Mouse (Mus musculus) regulatory T cell (primary cell): ENCODE data around the gene Hrct1.

Source experiments
- in situ Hi-C: fragments of 300-600 bp; cut with MboI, MseI; formaldehyde crosslinking; loops from one replicate; pipeline ENCODE4 v1.15.1; 2025; ENCODE audit warnings: high pct_unique_total_duplicates

Gene Hrct1

GRCm38 (mm10) chr4:43727718-43728575 lies 959 bp downstream of the Hrct1 start:
- in situ Hi-C loops: no loop called here

DNA sequence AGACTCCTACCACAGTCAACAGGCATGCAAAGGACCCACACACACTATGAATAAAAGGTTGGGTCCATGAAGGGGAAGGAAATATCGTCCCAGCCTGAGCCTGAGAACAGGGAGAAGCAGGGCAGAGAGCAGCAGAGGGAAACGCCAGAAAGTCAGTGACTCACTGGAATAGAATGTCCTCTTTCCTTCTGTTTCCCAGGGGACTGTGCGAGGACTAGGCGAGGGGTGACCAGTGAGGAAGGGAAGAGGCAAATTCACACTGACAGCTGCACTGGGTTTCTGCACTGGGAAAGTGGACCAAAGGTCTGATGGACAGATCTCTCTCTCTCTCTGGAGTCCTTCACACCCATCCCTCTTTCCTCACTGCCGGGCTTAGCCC lies 1.6 kb downstream of the Hrct1 start:
- in situ Hi-C loops: no loop called here

DNA sequence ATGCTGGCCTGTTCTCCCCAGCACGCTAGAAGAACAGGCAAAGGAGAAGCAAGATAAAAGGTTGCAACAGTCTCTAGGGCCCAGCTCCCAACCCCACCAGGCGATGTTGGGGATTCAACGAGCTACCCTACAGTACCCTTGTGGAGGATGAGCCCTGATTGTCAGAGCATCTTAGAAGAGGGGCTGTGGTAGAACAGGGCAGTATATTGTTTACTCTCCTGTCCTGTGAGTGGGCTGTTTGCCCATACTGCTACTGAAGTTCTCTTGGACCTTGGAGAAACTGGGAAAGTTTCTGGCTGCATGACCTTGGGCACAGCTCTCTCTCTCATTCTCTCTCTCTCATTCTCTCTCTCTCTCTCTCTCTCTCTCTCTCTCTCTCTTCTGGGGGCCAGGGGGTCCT lies 2.1 kb downstream of the Hrct1 start:
- in situ Hi-C loops: no loop called here

- in situ Hi-C loops: loop anchor here (10.0 kb wide), 1 partner anchor 125 kb away; the partner anchor contains the start of gene Olfr155
Measured at GRCm38 (mm10) chr4:43729794-43730550, 3.0 kb downstream of the Hrct1 start, which contains the start of gene Spaar. TSS of gene Spaar (plus strand) at chr4:43730034.

GRCm38 (mm10) chr4:43730750-43731297 lies 3.8 kb downstream of the Hrct1 start:
- in situ Hi-C loops: loop anchor here (10.0 kb wide), 1 partner anchor 124 kb away; the partner anchor contains the start of gene Olfr155

DNA sequence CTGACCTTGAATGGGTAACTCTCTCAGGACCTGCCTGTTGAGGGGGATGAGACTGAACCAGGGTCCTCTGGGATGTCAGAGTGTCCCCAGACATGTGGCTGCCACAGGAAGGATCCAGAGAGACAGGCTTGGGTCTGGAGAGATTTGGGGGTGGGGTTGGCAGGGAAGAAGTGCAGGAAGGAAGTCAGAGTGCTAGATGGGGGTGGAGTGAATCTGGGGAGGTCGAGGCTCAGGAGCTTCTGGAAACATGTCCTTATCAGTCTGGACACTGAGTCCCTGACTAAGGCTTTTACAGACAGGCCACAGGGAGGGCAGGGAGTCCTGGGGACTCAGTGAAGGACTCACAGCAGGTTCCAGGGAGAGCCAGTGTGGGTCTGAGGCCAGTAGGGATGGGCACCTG lies 5.2 kb downstream of the Hrct1 start:
- in situ Hi-C loops: loop anchor here (10.0 kb wide), 1 partner anchor 123 kb away; the partner anchor contains the start of gene Olfr155

- in situ Hi-C loops: loop anchor here (10.0 kb wide), 1 partner anchor 122 kb away; the partner anchor contains the start of gene Olfr155
Measured at GRCm38 (mm10) chr4:43733186-43733585, 6.2 kb downstream of the Hrct1 start.

DNA sequence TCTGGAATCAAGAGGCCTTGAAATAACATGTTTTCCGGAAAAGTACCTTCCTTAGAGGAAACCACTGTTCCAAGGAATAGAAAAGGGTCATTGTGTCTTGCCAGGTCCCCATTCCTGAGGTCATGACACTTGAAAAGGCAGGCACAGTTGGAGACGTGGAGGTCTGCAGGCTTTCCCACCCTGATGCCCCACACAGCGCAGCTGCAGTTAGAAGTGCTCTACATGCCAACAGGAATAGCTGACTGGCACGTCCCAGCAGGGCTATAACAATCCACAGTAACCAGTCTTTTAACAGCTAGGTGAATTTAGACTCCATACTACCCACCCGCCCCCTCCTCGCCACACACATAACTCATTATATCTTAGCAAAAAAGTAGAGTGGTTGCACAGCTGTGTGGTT lies 10.2 kb downstream of the Hrct1 start:
- in situ Hi-C loops: loop anchor here (10.0 kb wide), 1 partner anchor 118 kb away; the partner anchor contains the start of gene Olfr155

GRCm38 (mm10) chr4:43738989-43739674 lies 12.1 kb downstream of the Hrct1 start:
- in situ Hi-C loops: loop anchor here (10.0 kb wide), 1 partner anchor 116 kb away; the partner anchor contains the start of gene Olfr155

DNA sequence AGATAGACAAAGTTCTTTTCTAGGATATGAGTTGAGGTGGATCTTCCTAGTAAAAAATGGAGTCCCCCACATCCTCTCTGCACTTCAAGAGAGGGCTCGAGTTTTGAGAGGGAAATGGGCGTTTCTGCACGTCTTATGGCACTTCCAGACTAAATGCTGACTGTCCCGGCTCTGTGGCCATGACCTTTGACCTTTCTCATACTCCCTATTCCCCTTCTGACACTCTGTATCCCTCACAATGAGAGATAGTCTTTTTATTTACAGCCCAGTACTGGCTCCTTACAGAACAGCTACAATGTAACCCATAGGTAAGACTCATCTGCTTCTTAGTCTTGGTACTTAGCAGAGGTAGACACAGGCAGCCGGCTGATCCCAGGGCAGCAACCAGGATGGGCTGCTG lies 14.5 kb downstream of the Hrct1 start:
- in situ Hi-C loops: no loop called here

DNA sequence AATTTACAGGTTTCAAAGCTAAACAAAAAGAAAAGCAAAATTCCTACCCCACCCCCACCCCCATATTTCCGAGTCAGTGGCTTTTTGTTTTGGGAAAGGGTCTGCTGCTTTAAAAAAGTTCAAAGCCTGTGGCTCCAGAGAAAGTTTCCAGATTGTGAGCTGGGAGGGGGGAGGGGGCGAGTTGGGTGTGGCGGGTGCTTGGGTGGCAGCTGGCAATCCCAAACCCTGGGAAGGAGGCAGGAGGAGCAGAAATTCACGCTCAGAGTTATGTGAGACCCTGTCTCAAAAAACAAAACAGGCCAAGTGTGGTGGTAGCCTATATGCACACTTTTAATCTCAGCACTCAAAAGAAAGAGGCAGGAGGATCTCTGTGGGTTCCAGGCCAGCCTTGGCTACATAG lies 15.6 kb downstream of the Hrct1 start:
- in situ Hi-C loops: no loop called here

DNA sequence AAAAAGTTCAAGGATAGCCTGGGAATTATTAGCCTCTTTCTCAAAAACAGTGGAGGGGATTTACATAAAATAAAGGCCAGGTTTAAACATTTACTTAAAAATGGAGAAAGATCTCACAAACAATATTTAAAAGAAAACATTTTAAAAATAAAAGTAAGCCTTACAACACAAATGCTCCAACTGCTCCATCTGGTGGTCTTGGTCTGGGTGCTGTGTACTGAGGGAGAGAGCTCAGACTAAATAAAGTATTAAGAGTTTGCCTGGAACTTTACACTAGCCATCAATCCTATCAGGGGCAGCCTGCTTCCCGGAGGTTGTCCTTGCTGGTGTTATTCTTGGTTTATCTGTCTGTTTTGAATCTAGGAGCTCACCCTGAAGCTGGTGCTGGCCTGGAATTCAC lies 16.1 kb downstream of the Hrct1 start:
- in situ Hi-C loops: no loop called here

- in situ Hi-C loops: no loop called here
Measured at GRCm38 (mm10) chr4:43745187-43745586, 18.2 kb downstream of the Hrct1 start.

DNA sequence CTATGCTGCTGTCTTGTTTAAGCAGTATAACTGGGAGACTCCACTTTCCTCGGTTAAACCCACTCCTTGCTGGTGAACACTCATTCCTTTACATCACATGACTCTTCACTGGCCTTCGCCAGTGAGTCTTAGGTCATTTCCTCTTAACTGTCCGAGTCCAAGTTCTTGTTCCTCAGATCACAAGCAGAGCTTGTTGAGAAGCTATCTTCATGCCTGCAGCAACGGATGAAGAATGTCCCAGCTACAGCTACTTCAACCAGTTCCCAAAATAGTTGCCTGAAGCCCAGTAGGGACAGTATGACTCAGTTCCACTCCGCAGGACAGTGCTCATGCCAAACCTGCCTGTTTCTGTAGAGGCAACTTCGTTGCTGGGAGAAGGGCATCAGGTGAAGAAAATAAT lies 30.2 kb downstream of the Hrct1 start:
- in situ Hi-C loops: no loop called here

- in situ Hi-C loops: loop anchor here (10.0 kb wide), 1 partner anchor 95 kb away; the partner anchor contains the start of gene Olfr155
Measured at GRCm38 (mm10) chr4:43759571-43760418, 32.8 kb downstream of the Hrct1 start.

- in situ Hi-C loops: loop anchor here (10.0 kb wide), 1 partner anchor 94 kb away; the partner anchor contains the start of gene Olfr155
Measured at GRCm38 (mm10) chr4:43760460-43760859, 33.5 kb downstream of the Hrct1 start.

- in situ Hi-C loops: loop anchor here (10.0 kb wide), 1 partner anchor 93 kb away; the partner anchor contains the start of gene Olfr155
Measured at GRCm38 (mm10) chr4:43761336-43761735, 34.3 kb downstream of the Hrct1 start.

DNA sequence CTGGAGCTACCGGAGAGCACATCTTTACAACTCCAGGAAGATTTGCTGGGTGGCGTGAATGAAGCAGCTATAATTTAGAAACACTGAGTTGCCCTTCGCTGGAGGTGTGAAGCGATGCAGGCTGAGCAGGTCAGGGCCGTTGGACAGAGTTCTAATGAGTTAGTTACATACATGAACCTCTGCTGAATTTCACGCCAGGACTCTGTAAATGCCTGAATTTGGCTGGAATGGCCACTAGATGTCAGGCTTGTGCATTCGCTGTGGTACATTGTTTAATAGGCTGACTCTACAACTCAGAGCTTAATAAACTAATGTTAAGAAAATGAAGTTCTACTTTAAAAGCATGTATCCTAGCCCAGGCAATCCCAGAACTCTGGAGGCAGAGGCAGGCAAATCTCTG lies 36.4 kb downstream of the Hrct1 start:
- in situ Hi-C loops: loop anchor here (10.0 kb wide), 1 partner anchor 91 kb away; the partner anchor contains the start of gene Olfr155

- in situ Hi-C loops: loop anchor here (10.0 kb wide), 1 partner anchor 86 kb away; the partner anchor contains the start of gene Olfr155
Measured at GRCm38 (mm10) chr4:43768341-43768740, 41.4 kb downstream of the Hrct1 start.

DNA sequence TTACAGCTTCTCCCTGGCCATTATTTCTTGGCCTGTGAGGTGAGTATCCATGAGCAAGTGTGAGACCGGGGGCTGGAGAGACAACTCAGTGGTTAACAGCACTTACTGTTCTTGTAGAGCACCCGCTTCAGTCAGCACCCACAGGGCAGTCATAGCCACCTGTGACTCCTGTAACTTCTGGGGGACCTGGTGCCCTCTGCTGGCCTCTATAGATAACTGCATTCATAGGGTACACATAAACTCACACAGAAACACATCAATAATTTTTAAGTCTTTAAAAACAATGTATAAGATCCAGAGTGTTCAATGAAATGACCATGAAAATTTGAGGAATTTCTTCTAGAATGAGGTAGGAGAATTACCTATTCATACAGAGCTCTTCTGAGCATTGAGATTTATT lies 42.4 kb downstream of the Hrct1 start:
- in situ Hi-C loops: loop anchor here (10.0 kb wide), 1 partner anchor 85 kb away; the partner anchor contains the start of gene Olfr155
